ENCODE assay signal across 14 mouse cellular contexts in the genomic region with DNA sequence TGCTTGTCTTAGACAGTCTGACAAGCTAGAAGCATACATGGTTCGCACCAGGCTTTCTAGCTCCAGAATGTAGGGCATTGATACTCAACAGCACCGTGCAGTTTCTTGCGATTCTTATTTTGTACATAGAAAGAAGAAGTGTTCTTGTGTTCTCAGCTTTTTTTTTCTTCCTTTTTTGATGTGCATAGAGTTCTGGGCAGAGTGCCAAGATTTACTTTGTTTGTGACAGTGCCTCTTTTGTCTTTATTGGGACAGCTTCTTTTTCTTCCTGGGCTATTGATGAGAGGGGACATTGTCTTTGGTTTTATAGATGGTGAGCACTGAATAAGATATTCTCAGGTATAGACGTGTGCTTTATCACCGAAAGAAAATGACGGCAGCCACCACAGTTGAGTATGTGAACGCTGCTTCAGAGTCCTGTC.
DNase-seq lines count a peak whose midpoint lies in the region; ATAC-seq and TF ChIP-seq lines count a peak whose summit lies in the region.
"Had no signal": no experiment of that assay in that cellular context is flagged by ENCODE, and none has a peak within 500 bp of the region (broad histone marks: within the 10 kb centered on the region; RNA-seq: fewer than 3 reads in every experiment).

No protein-coding gene starts in this region.

- DNase-seq in embryo, embryonic 10.5 days (ENCODE audit: low spot score) = peak; percentile 1
- no peak for DNase-seq in embryo, embryonic 10 days (ENCODE audit: low spot score)
- DNase-seq in lung, postnatal 0 days (ENCODE audit: low spot score) = peak; percentile 5
- DNase-seq in lung, adult 2 months = no peak
- peak; percentile 69 for DNase-seq in midbrain, postnatal 0 days (ENCODE audit: low spot score)
- no peak for DNase-seq in gastrocnemius, adult 18-20 months (ENCODE audit: low spot score)
- DNase-seq in urinary bladder, postnatal 10 days (ENCODE audit: low spot score) = no peak
- DNase-seq: adrenal gland, adult 2 months; cerebellum, adult 11-12 months; gastrocnemius, postnatal 10 days; kidney, postnatal 25 days had no signal

- H3K4me1 ChIP-seq in lung, postnatal 0 days (ENCODE audit: insufficient read depth, low read depth, low read length) = no peaks in the 10 kb centered on the region
- no peaks in the 10 kb centered on the region for H3K4me1 ChIP-seq in lung, adult 2 months (ENCODE audit: control insufficient read depth, insufficient read depth, low read length)
- H3K4me1 ChIP-seq in forebrain, embryonic 16.5 days (replicated peaks; ENCODE audit: control insufficient read depth, insufficient read depth, low read length) = peaks cover 5% of the 10 kb centered on the region; the same call in 1 of the 2 replicates
- no peaks in the 10 kb centered on the region for H3K4me1 ChIP-seq in midbrain, postnatal 0 days (ENCODE audit: insufficient read depth, low read length)
- H3K4me1 ChIP-seq: embryonic facial prominence, embryonic 13.5 days had no signal

- 51% methylated on average over 7 of the region's 7 CpGs for WGBS in lung, postnatal 0 days
- 56% methylated on average over 7 of the region's 7 CpGs for WGBS in lung, adult 2 months
- WGBS in forebrain, embryonic 16.5 days = 15% methylated on average over 7 of the region's 7 CpGs
- WGBS in midbrain, postnatal 0 days = 18% methylated on average over 7 of the region's 7 CpGs

- no peaks in the 10 kb centered on the region for H3K9me3 ChIP-seq in lung, postnatal 0 days (ENCODE audit: low read length)
- no peaks in the 10 kb centered on the region for H3K9me3 ChIP-seq in forebrain, embryonic 16.5 days (ENCODE audit: control insufficient read depth, low read length)
- H3K9me3 ChIP-seq in midbrain, postnatal 0 days (ENCODE audit: low read length) = no peaks in the 10 kb centered on the region
- H3K9me3 ChIP-seq: embryonic facial prominence, embryonic 13.5 days had no signal

- H3K27ac ChIP-seq in lung, postnatal 0 days (ENCODE audit: low read length) = no peak overlapping the region
- H3K27ac ChIP-seq in forebrain, embryonic 16.5 days (ENCODE audit: low read length) = no peak overlapping the region
- no peak overlapping the region for H3K27ac ChIP-seq in midbrain, postnatal 0 days (ENCODE audit: low read depth, low read length)
- H3K27ac ChIP-seq: embryonic facial prominence, embryonic 13.5 days had no signal

- no peak for TF ChIP-seq POLR2A in lung, adult 2 months (IDR thresholded peaks at IDR 0.05; ENCODE audit: borderline replicate concordance, extremely low read depth, low read depth, low read length)

- H3K9ac ChIP-seq in lung, postnatal 0 days (replicated peaks; ENCODE audit: low read depth) = no peak overlapping the region
- no peak overlapping the region for H3K9ac ChIP-seq in forebrain, embryonic 16.5 days (replicated peaks; ENCODE audit: low read depth, low read length)
- no peak overlapping the region for H3K9ac ChIP-seq in midbrain, postnatal 0 days (replicated peaks; ENCODE audit: low read length, poor library complexity, severe bottlenecking)
- H3K9ac ChIP-seq: embryonic facial prominence, embryonic 13.5 days had no signal

- no peak for TF ChIP-seq EP300 in lung, postnatal 0 days (IDR thresholded peaks at IDR 0.05)

- no peaks in the 10 kb centered on the region for H3K27me3 ChIP-seq in lung, postnatal 0 days (replicated peaks; ENCODE audit: insufficient read depth, low read length)
- H3K27me3 ChIP-seq in forebrain, embryonic 16.5 days (replicated peaks; ENCODE audit: control insufficient read depth, insufficient read depth, low read length) = no peaks in the 10 kb centered on the region
- H3K27me3 ChIP-seq in midbrain, postnatal 0 days (ENCODE audit: insufficient read depth, low read length) = no peaks in the 10 kb centered on the region
- H3K27me3 ChIP-seq: embryonic facial prominence, embryonic 13.5 days had no signal

- no peak overlapping the region for H3K4me3 ChIP-seq in lung, postnatal 0 days (ENCODE audit: low read depth, low read length)
- H3K4me3 ChIP-seq in lung, adult 2 months (replicated peaks; ENCODE audit: extremely low read depth, low read depth, low read length) = no peak overlapping the region
- H3K4me3 ChIP-seq in forebrain, embryonic 16.5 days (replicated peaks; ENCODE audit: low read length) = no peak overlapping the region
- no peak overlapping the region for H3K4me3 ChIP-seq in midbrain, postnatal 0 days (ENCODE audit: low read depth, low read length)
- H3K4me3 ChIP-seq: embryonic facial prominence, embryonic 13.5 days had no signal

- no peak overlapping the region for H3K4me2 ChIP-seq in lung, postnatal 0 days (replicated peaks; ENCODE audit: low read depth, low read length)
- H3K4me2 ChIP-seq in forebrain, embryonic 16.5 days (ENCODE audit: low read length) = peak overlapping the region; percentile 29; the same call in 1 of the 2 replicates
- H3K4me2 ChIP-seq in midbrain, postnatal 0 days (ENCODE audit: low read depth, low read length, poor library complexity, severe bottlenecking) = 0 out of 2 replicates have a peak overlapping the region, but pooled peaks have one; percentile 13
- H3K4me2 ChIP-seq: embryonic facial prominence, embryonic 13.5 days had no signal

- H3K36me3 ChIP-seq in lung, postnatal 0 days (ENCODE audit: insufficient read depth, low read length) = no peaks in the 10 kb centered on the region
- H3K36me3 ChIP-seq in forebrain, embryonic 16.5 days (ENCODE audit: control insufficient read depth, insufficient read depth) = no peaks in the 10 kb centered on the region
- H3K36me3 ChIP-seq in midbrain, postnatal 0 days (ENCODE audit: insufficient read depth, low read length) = no peaks in the 10 kb centered on the region
- H3K36me3 ChIP-seq: embryonic facial prominence, embryonic 13.5 days had no signal

- no peak for ATAC-seq in lung, postnatal 0 days
- ATAC-seq in forebrain, embryonic 16.5 days = peak; percentile 68
- no peak for ATAC-seq in midbrain, postnatal 0 days (ENCODE audit: low FRiP score)
- ATAC-seq: inflammation-experienced regulatory T-cells, adult 6 months had no signal

- no peak for TF ChIP-seq CTCF in lung, postnatal 0 days (IDR thresholded peaks at IDR 0.05)
- no peak for TF ChIP-seq CTCF in lung, adult 2 months (IDR thresholded peaks at IDR 0.05; ENCODE audit: insufficient read depth, low read length)
- TF ChIP-seq CTCF in midbrain, postnatal 0 days (IDR thresholded peaks at IDR 0.05) = no peak

Comparison
In these comparisons a context has a peak if more than half of its experiments do, and no peak if none do; other contexts are left out.
1. DNase-seq: peak in embryo, embryonic 10.5 days (single experiment), lung, postnatal 0 days (single experiment) and midbrain, postnatal 0 days (single experiment); none in embryo, embryonic 10 days (single experiment), lung, adult 2 months (single experiment), gastrocnemius, adult 18-20 months (single experiment) and urinary bladder, postnatal 10 days (single experiment).